Mouse (Mus musculus) bone marrow macrophage, adult 2 months (primary cell): ENCODE data around the gene Cfap43.

ENCODE experiments used
- CTCF ChIP-seq: IDR thresholded peaks from 2 replicates; pipeline ENCODE4 v1.5.1; 2012; ENCODE audit warnings: low read depth, mild to moderate bottlenecking, low read length, moderate library complexity
- POLR2A ChIP-seq: IDR thresholded peaks from 2 replicates; pipeline ENCODE4 v1.6.1; 2012; ENCODE audit warnings: mild to moderate bottlenecking, low read depth, low read length, borderline replicate concordance

DNA sequence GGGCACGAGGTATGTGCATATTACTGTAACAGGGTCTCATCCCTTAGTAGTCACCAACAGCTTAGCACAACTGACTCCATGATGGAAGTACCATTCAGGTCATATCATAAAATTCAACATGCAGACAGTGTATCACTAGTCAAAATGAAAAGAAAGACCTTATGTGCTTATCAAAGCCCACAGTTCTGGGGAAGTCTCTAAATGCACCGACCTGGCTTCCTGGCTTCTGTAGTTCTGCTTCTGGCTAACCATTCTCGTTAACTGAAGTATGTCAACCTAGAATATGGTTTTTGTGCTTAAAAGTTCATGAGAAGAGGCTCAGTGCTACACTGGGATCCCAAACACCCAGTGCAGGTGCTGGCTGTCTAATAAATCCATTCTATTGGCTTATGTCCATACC is 199.9 kb downstream of the Cfap43 start:
- TF ChIP-seq CTCF (no peak), POLR2A (no peak)
